Mouse (Mus musculus) gastrocnemius, postnatal 36 days (tissue): Measurements from ENCODE around the gene Ncaph2. TPM values are rescaled to one million over a fixed set of nuclear protein-coding genes. Genes with fewer than 3 reads are reported as not detected.

Experiments
- DNase-seq, 2 experiments: peaks; one replicate each; pipeline ENCODE4 v3.0.0; 2022
- intact Hi-C: fragments of 180-260 bp; cut with DNase I; formaldehyde crosslinking; loops from one replicate; pipeline ENCODE4 v1.15.1; 2025
- total RNA-seq, 2 experiments: library from RNA; stranded (reverse); gene quantifications; 2 replicates each; pipeline ENCODE4 v1.2.3; 2021

Gene Ncaph2
- total RNA-seq, 2 experiments from 2014 or later, result 36.7 to 43.0 TPM

GRCm38 (mm10) chr15:89339696-89340095, 15.8 kb upstream of the Ncaph2 start:
- DNase-seq, result no peak
- intact Hi-C loops, result loop anchor here (10.0 kb wide), 1 partner anchor 195 kb away; no protein-coding TSS in a partner anchor

GRCm38 (mm10) chr15:89340136-89340535, 15.4 kb upstream of the Ncaph2 start:
- DNase-seq, result no peak

GRCm38 (mm10) chr15:89341678-89342077, 13.8 kb upstream of the Ncaph2 start:
- intact Hi-C loops, result loop anchor here (10.0 kb wide), 1 partner anchor 193 kb away; no protein-coding TSS in a partner anchor

More at GRCm38 (mm10) chr15:89340136-89340535, 15.4 kb upstream of the Ncaph2 start:
- intact Hi-C loops, result loop anchor here (10.0 kb wide), 1 partner anchor 195 kb away; no protein-coding TSS in a partner anchor

GRCm38 (mm10) chr15:89343325-89343724, 12.2 kb upstream of the Ncaph2 start:
- no peak for DNase-seq
- intact Hi-C loops, result loop anchor here (10.0 kb wide), 1 partner anchor 191 kb away; no protein-coding TSS in a partner anchor

More at GRCm38 (mm10) chr15:89341678-89342077, 13.8 kb upstream of the Ncaph2 start:
- DNase-seq, result no peak

GRCm38 (mm10) chr15:89350447-89350846, 5.1 kb upstream of the Ncaph2 start:
- DNase-seq, result no peak
- intact Hi-C loops, result loop anchor here (5.0 kb wide), 1 partner anchor 223 kb away; the partner anchor contains the start of gene Hdac10

- no peak for DNase-seq
- intact Hi-C loops, result loop anchor here (5.0 kb wide), 1 partner anchor 224 kb away; the partner anchor contains the start of gene Hdac10
Measured at GRCm38 (mm10) chr15:89351302-89351701, 4.2 kb upstream of the Ncaph2 start.

- no peak for DNase-seq
- intact Hi-C loops, result loop anchor here (5.0 kb wide), 1 partner anchor 225 kb away; the partner anchor contains the start of gene Hdac10
Measured at GRCm38 (mm10) chr15:89352054-89352453, 3.5 kb upstream of the Ncaph2 start.

- DNase-seq, result no peak
- intact Hi-C loops, result loop anchor here (5.0 kb wide), 1 partner anchor 225 kb away; the partner anchor contains the start of gene Hdac10
Measured at GRCm38 (mm10) chr15:89352795-89353194, 2.7 kb upstream of the Ncaph2 start.

- intact Hi-C loops, result loop anchor here (5.0 kb wide), 1 partner anchor 227 kb away; the partner anchor contains the start of gene Hdac10
- DNase-seq, result no peak
Measured at GRCm38 (mm10) chr15:89353837-89354236, 1.7 kb upstream of the Ncaph2 start.

GRCm38 (mm10) chr15:89354455-89354854, 1.1 kb upstream of the Ncaph2 start:
- intact Hi-C loops, result loop anchor here (5.0 kb wide), 1 partner anchor 227 kb away; the partner anchor contains the start of gene Hdac10
- DNase-seq, result no peak

- no peak for DNase-seq
Measured at GRCm38 (mm10) chr15:89356372-89356771, 853 bp downstream of the Ncaph2 start.

GRCm38 (mm10) chr15:89358784-89359183, 3.3 kb downstream of the Ncaph2 start:
- DNase-seq, result no peak
- intact Hi-C loops, result no loop called here

More at GRCm38 (mm10) chr15:89356372-89356771, 853 bp downstream of the Ncaph2 start:
- intact Hi-C loops, result no loop called here

- intact Hi-C loops, result no loop called here
Measured at GRCm38 (mm10) chr15:89363051-89363450, 7.5 kb downstream of the Ncaph2 start.

GRCm38 (mm10) chr15:89365141-89365551, 9.6 kb downstream of the Ncaph2 start:
- no peak for DNase-seq
- intact Hi-C loops, result no loop called here

More at GRCm38 (mm10) chr15:89363051-89363450, 7.5 kb downstream of the Ncaph2 start:
- DNase-seq, result no peak

- no peak for DNase-seq
- intact Hi-C loops, result loop anchor here (5.0 kb wide), 1 partner anchor 55 kb away; the partner anchor contains the start of genes C730034F03Rik, Chkb, Cpt1b and Gm44502
Measured at GRCm38 (mm10) chr15:89372068-89372467, 16.5 kb downstream of the Ncaph2 start.

- no peak for DNase-seq
- intact Hi-C loops, result loop anchor here (5.0 kb wide), 1 partner anchor 55 kb away; the partner anchor contains the start of genes C730034F03Rik, Chkb, Cpt1b and Gm44502
Measured at GRCm38 (mm10) chr15:89372536-89372935, 17.0 kb downstream of the Ncaph2 start.

- intact Hi-C loops, result loop anchor here (5.0 kb wide), 1 partner anchor 54 kb away; the partner anchor contains the start of genes C730034F03Rik, Chkb, Cpt1b and Gm44502
- DNase-seq, result peak; percentile 78 to 80
Measured at GRCm38 (mm10) chr15:89373027-89373761, 17.7 kb downstream of the Ncaph2 start.

- DNase-seq, result peak; percentile 92 to 95
- intact Hi-C loops, result loop anchor here (5.0 kb wide), 1 partner anchor 53 kb away; the partner anchor contains the start of genes C730034F03Rik, Chkb, Cpt1b and Gm44502
Measured at GRCm38 (mm10) chr15:89373762-89374248, 18.3 kb downstream of the Ncaph2 start, which contains the start of gene Sco2. Gene Sco2 (minus strand): TSS chr15:89373846.

GRCm38 (mm10) chr15:89374340-89374739, 18.8 kb downstream of the Ncaph2 start:
- intact Hi-C loops, result loop anchor here (5.0 kb wide), 1 partner anchor 53 kb away; the partner anchor contains the start of genes C730034F03Rik, Chkb, Cpt1b and Gm44502
- no peak for DNase-seq

- DNase-seq, result no peak
- intact Hi-C loops, result loop anchor here (5.0 kb wide), 1 partner anchor 52 kb away; the partner anchor contains the start of genes C730034F03Rik, Chkb, Cpt1b and Gm44502
Measured at GRCm38 (mm10) chr15:89374801-89375534, 19.4 kb downstream of the Ncaph2 start.
